Mouse (Mus musculus) naive thymus-derived CD4-positive, alpha-beta T cell, adult 2 months (primary cell): Measurements from ENCODE around the gene Vmn1r30.

Experiments
- DNase-seq: peaks from one replicate; pipeline ENCODE4 v3.0.0-alpha.2; 2011; ENCODE audit warnings: low read depth

Vmn1r30 gene

DNA sequence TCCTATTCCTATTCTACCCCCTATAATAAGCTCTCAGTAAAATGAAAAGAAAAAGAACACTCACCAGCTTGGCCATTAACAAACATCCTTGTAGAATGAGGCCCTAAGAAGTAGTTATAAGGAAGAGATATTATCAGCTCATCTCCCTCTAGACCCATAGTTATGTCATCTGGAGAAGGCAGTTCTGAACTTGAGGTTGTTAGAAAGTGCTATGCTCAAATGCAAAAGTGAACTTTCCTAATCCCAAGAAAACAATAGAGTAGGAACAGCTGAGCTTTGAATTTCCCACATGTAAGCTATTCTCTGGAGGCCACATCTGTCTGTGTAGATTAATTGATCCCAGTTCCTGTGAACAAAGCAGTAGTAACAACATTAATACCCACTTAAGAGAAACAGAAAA, at the start of gene Vmn1r30:
Vmn1r30 (minus strand) TSS at position 101 of the 400 bp plus-strand sequence.
- DNase-seq = no peak

DNA sequence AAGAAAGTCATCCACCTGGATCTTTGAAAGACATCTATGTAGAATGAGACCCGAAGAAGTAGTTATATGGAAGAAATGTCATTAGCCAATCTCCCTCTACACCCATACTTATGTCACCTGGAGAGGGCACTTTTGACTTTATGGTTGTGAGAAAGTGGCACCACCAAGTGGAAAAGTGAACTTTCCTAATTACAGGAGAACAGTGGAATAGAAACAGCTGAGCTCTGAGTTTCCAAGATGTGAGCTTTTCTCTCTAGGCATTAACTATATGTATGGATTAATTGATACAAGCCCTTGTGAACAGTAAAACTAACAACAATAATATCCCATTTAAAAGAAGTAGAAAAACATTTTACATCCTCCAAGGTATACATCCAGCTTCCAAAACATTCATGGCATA, 32.0 kb upstream of the Vmn1r30 start, which contains the start of gene Vmn1r31:
Vmn1r31 (minus strand) TSS at position 101 of the 400 bp plus-strand sequence.
- no peak for DNase-seq
